In the genomic region with DNA sequence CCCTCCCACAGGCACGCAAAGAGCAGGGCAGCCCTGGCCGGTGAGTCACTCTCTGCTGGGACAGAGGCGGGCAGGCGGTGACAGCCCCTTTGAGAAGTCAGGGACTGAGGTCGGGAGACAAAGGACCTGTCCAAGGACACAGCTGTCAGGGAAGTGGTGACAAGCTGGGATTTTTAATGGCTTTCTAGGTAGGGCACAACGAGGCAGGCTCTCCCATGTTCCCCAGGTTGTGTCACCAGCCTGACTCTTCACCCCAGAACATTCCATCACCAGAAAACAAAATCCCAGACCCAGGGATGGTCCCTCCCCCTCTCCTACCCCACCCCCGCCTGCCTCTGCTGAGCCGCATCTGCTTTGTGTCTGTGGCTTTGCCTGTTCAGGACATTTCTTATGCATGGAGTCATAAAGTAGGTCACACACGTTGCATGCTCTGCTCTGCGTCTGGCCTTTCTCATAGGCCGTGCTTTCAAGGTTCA, we compare ENCODE assay signal across 8 mouse cellular contexts. TPM values are rescaled to one million over a fixed set of nuclear protein-coding genes. Genes with fewer than 3 reads are reported as not detected.
DNase-seq lines count a peak whose midpoint lies in the region; ATAC-seq and TF ChIP-seq lines count a peak whose summit lies in the region.

No protein-coding gene starts in this region.

- TF ChIP-seq CTCF in Patski (IDR thresholded peaks at IDR 0.05) = no peak
- no peak for TF ChIP-seq CTCF in small intestine, adult 2 months (IDR thresholded peaks at IDR 0.05; ENCODE audit: extremely low read depth, insufficient read length, insufficient replicate concordance, low read depth, low read length)

- WGBS in hindbrain, embryonic 11.5 days = 12% methylated on average over 11 of the region's 11 CpGs
- WGBS in hindbrain, embryonic 13.5 days = 18% methylated on average over 11 of the region's 11 CpGs
- 11% methylated on average over 11 of the region's 11 CpGs for WGBS in heart, embryonic 12.5 days
- 47% methylated on average over 11 of the region's 11 CpGs for WGBS in small intestine, adult 2 months
- WGBS in forebrain, embryonic 15.5 days = 24% methylated on average over 11 of the region's 11 CpGs

- no peak overlapping the region for H3K4me2 ChIP-seq in hindbrain, embryonic 11.5 days (replicated peaks; ENCODE audit: low read depth, low read length)
- H3K4me2 ChIP-seq in hindbrain, embryonic 13.5 days = no peak overlapping the region
- H3K4me2 ChIP-seq in heart, embryonic 12.5 days = peak overlapping the region; percentile 13
- H3K4me2 ChIP-seq in forebrain, embryonic 15.5 days (replicated peaks) = no peak overlapping the region

- no peaks in the 10 kb centered on the region for H3K9me3 ChIP-seq in hindbrain, embryonic 11.5 days (ENCODE audit: control insufficient read depth, low read length)
- 0 out of 2 replicates have a peak, but pooled peaks cover 5% of the 10 kb centered on the region for H3K9me3 ChIP-seq in hindbrain, embryonic 13.5 days
- peaks cover 4% of the 10 kb centered on the region; the same call in 1 of the 2 replicates for H3K9me3 ChIP-seq in heart, embryonic 12.5 days (replicated peaks)
- H3K9me3 ChIP-seq in forebrain, embryonic 15.5 days = no peaks in the 10 kb centered on the region

- H3K27me3 ChIP-seq in hindbrain, embryonic 11.5 days (ENCODE audit: control insufficient read depth, insufficient read depth, low read length) = no peaks in the 10 kb centered on the region
- H3K27me3 ChIP-seq in hindbrain, embryonic 13.5 days = no peaks in the 10 kb centered on the region
- H3K27me3 ChIP-seq in Patski = no peaks in the 10 kb centered on the region
- no peaks in the 10 kb centered on the region for H3K27me3 ChIP-seq in heart, embryonic 12.5 days (replicated peaks)
- H3K27me3 ChIP-seq in small intestine, adult 2 months (ENCODE audit: control insufficient read depth, insufficient read depth, low read length) = no peaks in the 10 kb centered on the region
- H3K27me3 ChIP-seq in forebrain, embryonic 15.5 days = no peaks in the 10 kb centered on the region

- peak overlapping the region; percentile 24; the same call in 1 of the 2 replicates for H3K27ac ChIP-seq in hindbrain, embryonic 11.5 days (ENCODE audit: low read depth, low read length)
- H3K27ac ChIP-seq in hindbrain, embryonic 13.5 days = no peak overlapping the region
- H3K27ac ChIP-seq in heart, embryonic 12.5 days (ENCODE audit: poor library complexity, severe bottlenecking) = peak overlapping the region; percentile 86
- peak overlapping the region; percentile 45; the same call in 1 of the 2 replicates for H3K27ac ChIP-seq in small intestine, adult 2 months (ENCODE audit: insufficient read depth, low read depth, low read length)
- H3K27ac ChIP-seq in forebrain, embryonic 15.5 days (replicated peaks) = no peak overlapping the region

- H3K36me3 ChIP-seq in hindbrain, embryonic 11.5 days (ENCODE audit: control insufficient read depth, insufficient read depth, low read length) = no peaks in the 10 kb centered on the region
- H3K36me3 ChIP-seq in hindbrain, embryonic 13.5 days = no peaks in the 10 kb centered on the region
- no peaks in the 10 kb centered on the region for H3K36me3 ChIP-seq in heart, embryonic 12.5 days
- H3K36me3 ChIP-seq in small intestine, adult 2 months (ENCODE audit: control insufficient read depth, insufficient read depth, low read length) = no peaks in the 10 kb centered on the region
- H3K36me3 ChIP-seq in forebrain, embryonic 15.5 days = no peaks in the 10 kb centered on the region

- no peak overlapping the region for H3K4me3 ChIP-seq in hindbrain, embryonic 11.5 days (ENCODE audit: low read depth, low read length)
- H3K4me3 ChIP-seq in hindbrain, embryonic 13.5 days = no peak overlapping the region
- H3K4me3 ChIP-seq in heart, embryonic 12.5 days = no peak overlapping the region
- H3K4me3 ChIP-seq in small intestine, adult 2 months (ENCODE audit: low read depth, low read length) = no peak overlapping the region
- H3K4me3 ChIP-seq in forebrain, embryonic 15.5 days = no peak overlapping the region

- no peak overlapping the region for H3K9ac ChIP-seq in hindbrain, embryonic 11.5 days (ENCODE audit: low read depth, low read length)
- no peak overlapping the region for H3K9ac ChIP-seq in hindbrain, embryonic 13.5 days
- no peak overlapping the region for H3K9ac ChIP-seq in heart, embryonic 12.5 days
- H3K9ac ChIP-seq in forebrain, embryonic 15.5 days (replicated peaks) = no peak overlapping the region

- in situ Hi-C loops in Patski (cut with MboI; ENCODE audit: low pct_unique_long_range_greater_than_20kb) = no loop called here

- CTCF ChIA-PET in Patski (lab: Charles Lee) = no interaction called here

- no peaks in the 10 kb centered on the region; the same call in 1 of the 2 replicates for H3K4me1 ChIP-seq in hindbrain, embryonic 11.5 days (replicated peaks; ENCODE audit: control insufficient read depth, insufficient read depth, low read length)
- H3K4me1 ChIP-seq in hindbrain, embryonic 13.5 days (replicated peaks) = peaks cover 4% of the 10 kb centered on the region; the same call in 1 of the 2 replicates
- peaks cover 36% of the 10 kb centered on the region for H3K4me1 ChIP-seq in heart, embryonic 12.5 days (replicated peaks)
- H3K4me1 ChIP-seq in small intestine, adult 2 months (ENCODE audit: control insufficient read depth, insufficient read depth, insufficient read length, low read length) = peaks cover 6% of the 10 kb centered on the region
- no peaks in the 10 kb centered on the region for H3K4me1 ChIP-seq in forebrain, embryonic 15.5 days

- DNase-seq in hindbrain, embryonic 11.5 days (ENCODE audit: low spot score) = peak; percentile 40
- DNase-seq in Patski (ENCODE audit: low read depth, low spot score) = no peak
- DNase-seq in gastrocnemius, postnatal 25 days = no peak
- no peak for DNase-seq in gastrocnemius, postnatal 14 days

- intact Hi-C loops in gastrocnemius, postnatal 14 days (cut with DNase I; ENCODE audit: low total_unique reads) = no loop called here

- TF ChIP-seq POLR2A in small intestine, adult 2 months (IDR thresholded peaks at IDR 0.05; ENCODE audit: low read depth, low read length) = no peak

- POLR2A ChIA-PET in Patski (lab: Charles Lee) = no interaction called here

- ATAC-seq in hindbrain, embryonic 11.5 days (ENCODE audit: low FRiP score) = no peak
- no peak for ATAC-seq in hindbrain, embryonic 13.5 days (ENCODE audit: low FRiP score)
- peak; percentile 75 for ATAC-seq in Patski
- peak; percentile 83 for ATAC-seq in heart, embryonic 12.5 days (ENCODE audit: insufficient number of reproducible peaks, low FRiP score)
- no peak for ATAC-seq in forebrain, embryonic 15.5 days (replicated peaks)

RNA-seq across cellular contexts. Expression of a gene that starts 15.0 kb away (rescaled TPM):
- polyA plus RNA-seq in hindbrain, embryonic 11.5 days (2014; fragmentation: Nextera tagmentation; extraction: Ambion mirVana) = 27.6 and 29.5 TPM in 2 replicates
- polyA plus RNA-seq in hindbrain, embryonic 13.5 days (2015; fragmentation: Nextera tagmentation; extraction: Ambion mirVana) = 7.5 and 7.9 TPM in 2 replicates
- polyA plus RNA-seq in Patski (2021) = 0.10 TPM
- polyA plus RNA-seq in heart, embryonic 12.5 days (2016; fragmentation: Nextera tagmentation; extraction: Ambion mirVana) = 18.8 and 21.4 TPM in 2 replicates
- polyA plus RNA-seq in small intestine, adult 2 months (2012; rRNA removed) = 12.1 and 13.2 TPM in 2 replicates
- total RNA-seq in gastrocnemius, postnatal 25 days (2021) = 1 to 10 TPM; 1.3 TPM
- total RNA-seq in gastrocnemius, postnatal 14 days (2021) = 1 to 10 TPM; 3.2 to 3.5 TPM
- polyA plus RNA-seq in forebrain, embryonic 15.5 days (2015; fragmentation: Nextera tagmentation; extraction: Ambion mirVana) = 2.1 and 2.7 TPM in 2 replicates

Comparison
In these comparisons a context has a peak if more than half of its experiments do, and no peak if none do; other contexts are left out.
1. H3K27ac ChIP-seq: peak in hindbrain, embryonic 11.5 days (single experiment), heart, embryonic 12.5 days (single experiment) and small intestine, adult 2 months (single experiment); none in hindbrain, embryonic 13.5 days (single experiment) and forebrain, embryonic 15.5 days (single experiment).
2. ATAC-seq: peak in Patski (single experiment) and heart, embryonic 12.5 days (single experiment); none in hindbrain, embryonic 11.5 days (single experiment), hindbrain, embryonic 13.5 days (single experiment) and forebrain, embryonic 15.5 days (single experiment).